Mouse (Mus musculus) G1E (cell line): Measurements from ENCODE around the gene Zfp422.

Experiments used
- CTCF ChIP-seq: IDR thresholded peaks from 2 replicates; pipeline ENCODE4 v1.5.1; 2012; ENCODE audit warnings: low read depth, low read length, inconsistent platforms, mixed read lengths
- GATA1 ChIP-seq: IDR thresholded peaks from 2 replicates; pipeline ENCODE4 v1.6.1; 2012; ENCODE audit warnings: borderline replicate concordance, low read length, inconsistent platforms, mixed read lengths
- GATA2 ChIP-seq: IDR thresholded peaks from 2 replicates; pipeline ENCODE4 v1.6.1; 2012; ENCODE audit warnings: low read depth, low read length, inconsistent platforms, borderline replicate concordance
- POLR2AphosphoS5 ChIP-seq: IDR thresholded peaks from 2 replicates; pipeline ENCODE4 v1.6.1; 2012; ENCODE audit warnings: low read depth, low read length, inconsistent platforms; ENCODE audit not compliant: insufficient replicate concordance
- TAL1 ChIP-seq: conservative IDR thresholded peaks from 2 replicates; pipeline ENCODE4 v1.6.1; 2012; ENCODE audit warnings: low read depth, low read length, inconsistent platforms, mixed read lengths

- no peak for TF ChIP-seq GATA2
- TF ChIP-seq CTCF, result no peak
- TF ChIP-seq TAL1, result no peak
- no peak for TF ChIP-seq POLR2AphosphoS5
- TF ChIP-seq GATA1, result no peak
These were observed 10.1 kb upstream of the Zfp422 start for GRCm38 (mm10) chr6:116638871-116639270.
